Mouse (Mus musculus): ENCODE measurements around the gene Rpgrip1l.

DNA sequence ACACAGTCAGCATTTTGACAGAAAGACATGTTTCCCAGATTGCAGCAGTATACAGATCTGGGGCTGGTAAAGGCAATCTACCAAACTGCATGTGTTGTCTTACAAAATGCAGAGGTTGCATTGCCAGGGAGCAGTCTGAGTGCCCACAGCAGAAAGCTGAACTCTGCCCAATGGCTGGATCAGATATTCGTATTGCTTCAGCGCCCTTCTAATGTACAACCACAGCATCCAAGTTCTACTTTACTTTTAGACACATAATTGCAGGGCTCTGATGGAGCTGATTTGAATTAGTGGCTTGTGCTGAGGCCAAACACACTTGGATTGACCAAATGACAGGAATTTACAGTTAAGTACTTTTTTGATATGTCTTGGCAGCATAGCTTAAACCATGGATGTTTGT is 91.2 kb downstream of the Rpgrip1l start:
- no peak for TF ChIP-seq POLR2A (IDR thresholded peaks at IDR 0.05; ENCODE audit: insufficient read depth, low read depth, low read length)
- no peak for TF ChIP-seq CTCF (IDR thresholded peaks at IDR 0.05; ENCODE audit: insufficient read depth, low read depth, low read length)
